Mouse (Mus musculus) adrenal gland, adult 18-20 months (tissue): ENCODE results near the gene AC129217.1. TPM values are rescaled to one million over a fixed set of nuclear protein-coding genes. Genes with fewer than 3 reads are reported as not detected.
"Not testable (repeated sequence)": the region's sequence is repeated elsewhere in the genome, so short reads cannot be mapped to it uniquely, and the experiment has no call there.

Source experiments
- DNase-seq, 2 experiments: peaks; one replicate each; pipeline ENCODE4 v3.0.0; 2021 to 2022; ENCODE audit warnings: low spot score in 2 of 2
- microRNA-seq, 2 experiments: library from miRNA; unstranded; fragments of <30 nt; microRNA quantifications; one replicate each; pipeline ENCODE4 v1.2.0; 2021; ENCODE audit warnings: borderline number of aligned reads in 2 of 2
- total RNA-seq, 2 experiments: library from RNA; stranded (reverse); gene quantifications; 1 replicate in 1 of 2; 2 replicates in 1 of 2; pipeline ENCODE4 v1.2.3; 2021

The AC129217.1 gene
- total RNA-seq, 2 experiments from 2014 or later = not detected

- DNase-seq = no peak
These were observed 34.7 kb downstream of the AC129217.1 start for GRCm38 (mm10) chr19:8864265-8864664.

GRCm38 (mm10) chr19:8870381-8870780 lies 40.8 kb downstream of the AC129217.1 start:
- not testable (repeated sequence) for DNase-seq

GRCm38 (mm10) chr19:8870838-8871237 lies 41.3 kb downstream of the AC129217.1 start:
- no peak for DNase-seq

- DNase-seq = peak; percentile 95 to 97
These were observed 42.0 kb downstream of the AC129217.1 start, which contains the start of gene Ubxn1 for GRCm38 (mm10) chr19:8871267-8872186. Gene Ubxn1 (plus strand): TSS chr19:8871496.

GRCm38 (mm10) chr19:8872266-8872840 lies 42.8 kb downstream of the AC129217.1 start:
- no peak for DNase-seq

- no peak for DNase-seq
These were observed 45.5 kb downstream of the AC129217.1 start for GRCm38 (mm10) chr19:8875031-8875430.

- DNase-seq = peak; percentile 83 to 85
These were observed 50.9 kb downstream of the AC129217.1 start, which contains the start of gene Uqcc3 for GRCm38 (mm10) chr19:8880311-8881033. Gene Uqcc3 (minus strand): TSS chr19:8880923.

GRCm38 (mm10) chr19:8881034-8881392 lies 51.4 kb downstream of the AC129217.1 start:
- DNase-seq = no peak

- no peak for DNase-seq
These were observed 54.0 kb downstream of the AC129217.1 start, which contains the start of the genes Lbhd1 and Gm49403 for GRCm38 (mm10) chr19:8883616-8884015. Gene Lbhd1 (plus strand): TSS chr19:8883732. Gene Gm49403 (plus strand): TSS chr19:8883930.

GRCm38 (mm10) chr19:8886916-8887584 lies 57.5 kb downstream of the AC129217.1 start:
- DNase-seq = no peak

- no peak for DNase-seq
These were observed 58.3 kb downstream of the AC129217.1 start for GRCm38 (mm10) chr19:8887585-8888463.

- DNase-seq = peak; percentile 89 to 92
These were observed 59.2 kb downstream of the AC129217.1 start, which contains the start of the genes 1810009A15Rik and Gm49416 for GRCm38 (mm10) chr19:8888511-8889385. Gene 1810009A15Rik (plus strand): TSS chr19:8888853. Gene Gm49416 (plus strand): TSS chr19:8888926.

Small RNAs within 50 kb of the gene (microRNA-seq; reads per million reads assigned to microRNA genes)
- gene Mir5136 = 0 reads per million in 2 experiments

Other genes starting within 250 kb of the AC129217.1 start
- under 1 TPM; 0.16 to 0.33 TPM for gene Slc22a8, start 238.5 kb upstream of the AC129217.1 start, total RNA-seq
- gene Slc22a6, start 211.7 kb upstream of the AC129217.1 start, total RNA-seq = under 1 TPM in 1 of 2 experiments, not detected in 1; 0.17 TPM
- 1 to 10 TPM in 1 of 2 experiments, under 1 TPM in 1; 0.60 to 1.5 TPM for gene Chrm1, start 166.0 kb upstream of the AC129217.1 start, total RNA-seq
- 100 to 1,000 TPM; 373 to 425 TPM for gene Slc3a2, start 106.4 kb upstream of the AC129217.1 start, total RNA-seq
- gene Wdr74, start 93.9 kb upstream of the AC129217.1 start, total RNA-seq = 10 to 100 TPM; 62.4 to 66.2 TPM
- gene 1700092M07Rik, start 89.1 kb upstream of the AC129217.1 start, total RNA-seq = 1 to 10 TPM; 2.0 to 2.3 TPM
- gene Stx5a, start 88.4 kb upstream of the AC129217.1 start, total RNA-seq = 100 to 1,000 TPM in 1 of 2 experiments, 10 to 100 TPM in 1; 78.2 to 103 TPM
- 100 to 1,000 TPM; 127 to 144 TPM for gene Nxf1, start 72.7 kb upstream of the AC129217.1 start, total RNA-seq
- gene Tmem223, start 58.8 kb upstream of the AC129217.1 start, total RNA-seq = 100 to 1,000 TPM; 114 to 116 TPM
- gene Tmem179b, start 55.3 kb upstream of the AC129217.1 start, total RNA-seq = 10 to 100 TPM; 41.4 to 51.7 TPM
- 10 to 100 TPM; 11.3 to 12.2 TPM for gene Taf6l, start 43.4 kb upstream of the AC129217.1 start, total RNA-seq
- gene Polr2g, start 31.2 kb upstream of the AC129217.1 start, total RNA-seq = 10 to 100 TPM; 81.3 to 97.9 TPM
- gene Zbtb3, start 27.2 kb upstream of the AC129217.1 start, total RNA-seq = 1 to 10 TPM; 2.8 to 3.1 TPM
- gene Ttc9c, start 10.4 kb upstream of the AC129217.1 start, total RNA-seq = 10 to 100 TPM; 35.3 to 39.4 TPM
- gene Hnrnpul2, start 9.8 kb upstream of the AC129217.1 start, total RNA-seq = 10 to 100 TPM; 62.6 to 72.1 TPM
- 100 to 1,000 TPM; 144 to 158 TPM for gene Bscl2, start 7.7 kb downstream of the AC129217.1 start, total RNA-seq
- 1 to 10 TPM; 5.9 to 6.9 TPM for gene Gng3, start 9.4 kb downstream of the AC129217.1 start, total RNA-seq
- gene Lrrn4cl, start 21.0 kb downstream of the AC129217.1 start, total RNA-seq = 1 to 10 TPM; 2.3 to 6.6 TPM
- 100 to 1,000 TPM; 178 to 202 TPM for gene Ubxn1, start 41.7 kb downstream of the AC129217.1 start, total RNA-seq
- gene Uqcc3, start 51.1 kb downstream of the AC129217.1 start, total RNA-seq = 10 to 100 TPM; 55.2 to 65.6 TPM
- gene Lbhd1, start 54.0 kb downstream of the AC129217.1 start, total RNA-seq = 1 to 10 TPM; 6.4 to 7.1 TPM
- not detected for gene Gm49403, start 54.2 kb downstream of the AC129217.1 start, total RNA-seq
- gene 1810009A15Rik, start 59.1 kb downstream of the AC129217.1 start, total RNA-seq = 10 to 100 TPM; 44.6 to 47.1 TPM
- 1 to 10 TPM; 3.2 to 9.1 TPM for gene Gm49416, start 59.2 kb downstream of the AC129217.1 start, total RNA-seq
- 10 to 100 TPM; 23.3 to 23.9 TPM for gene Ints5, start 63.2 kb downstream of the AC129217.1 start, total RNA-seq
- 100 to 1,000 TPM; 163 to 212 TPM for gene Ganab, start 68.3 kb downstream of the AC129217.1 start, total RNA-seq
- 10 to 100 TPM; 60.5 to 65.7 TPM for gene B3gat3, start 90.6 kb downstream of the AC129217.1 start, total RNA-seq
- 10 to 100 TPM; 29.8 to 49.2 TPM for gene Rom1, start 99.6 kb downstream of the AC129217.1 start, total RNA-seq
- 10 to 100 TPM; 41.5 to 59.5 TPM for gene Eml3, start 99.8 kb downstream of the AC129217.1 start, total RNA-seq
- gene Mta2, start 112.1 kb downstream of the AC129217.1 start, total RNA-seq = 10 to 100 TPM; 81.1 to 89.8 TPM
- 10 to 100 TPM; 23.1 to 26.1 TPM for gene Tut1, start 124.1 kb downstream of the AC129217.1 start, total RNA-seq
- 100 to 1,000 TPM; 334 to 342 TPM for gene Eef1g, start 137.3 kb downstream of the AC129217.1 start, total RNA-seq
- 100 to 1,000 TPM in 1 of 2 experiments, 10 to 100 TPM in 1; 88.9 to 162 TPM for gene Ahnak, start 159.5 kb downstream of the AC129217.1 start, total RNA-seq